Mouse (Mus musculus): ENCODE measurements around the gene Armh3. TPM values are rescaled to one million over a fixed set of nuclear protein-coding genes. Genes with fewer than 3 reads are reported as not detected.
A peak's percentile ranks its signal among the peaks of the same experiment; 100 is the strongest.

The Armh3 gene
- polyA plus RNA-seq, 1 experiment from 2014 or later = 18.5 TPM

- 87% methylated on average over 12 of the region's 12 CpGs for WGBS
- Histone ChIP-seq H3K36me3 (replicated peaks) (no peaks in the 10 kb centered on the region), H3K4me3 (no peak overlapping the region), H3K27me3 (ENCODE audit: poor library complexity, severe bottlenecking) (no peaks in the 10 kb centered on the region), H3K9me3 (no peaks in the 10 kb centered on the region), H3K4me1 (no peaks in the 10 kb centered on the region), H3K27ac (no peak overlapping the region)
- DNase-seq (ENCODE audit: extremely low spot score, low spot score) = no peak
These were observed 161.0 kb downstream of the Armh3 start for GRCm38 (mm10) chr19:45837050-45837994.

GRCm38 (mm10) chr19:45835490-45835889 is 162.8 kb downstream of the Armh3 start:
- no peaks in the 10 kb centered on the region for H3K4me1 ChIP-seq
- 0 out of 2 replicates have a peak overlapping the region, but pooled peaks have one; percentile 3 for H3K27ac ChIP-seq
- no peak overlapping the region for H3K4me3 ChIP-seq
- H3K27me3 ChIP-seq (ENCODE audit: poor library complexity, severe bottlenecking) = no peaks in the 10 kb centered on the region
- DNase-seq (ENCODE audit: extremely low spot score, low spot score) = no peak
- no peaks in the 10 kb centered on the region for H3K9me3 ChIP-seq
- no peaks in the 10 kb centered on the region for H3K36me3 ChIP-seq (replicated peaks)
- WGBS = 90% methylated on average over 10 of the region's 10 CpGs

- no peak overlapping the region for H3K27ac ChIP-seq
- H3K4me3 ChIP-seq = no peak overlapping the region
- no peaks in the 10 kb centered on the region for H3K27me3 ChIP-seq (ENCODE audit: poor library complexity, severe bottlenecking)
- H3K36me3 ChIP-seq (replicated peaks) = no peaks in the 10 kb centered on the region
- no peak for DNase-seq (ENCODE audit: extremely low spot score, low spot score)
- no peaks in the 10 kb centered on the region for H3K4me1 ChIP-seq
- no peaks in the 10 kb centered on the region for H3K9me3 ChIP-seq
- 87% methylated on average over 10 of the region's 10 CpGs for WGBS
These were observed 164.6 kb downstream of the Armh3 start for GRCm38 (mm10) chr19:45833665-45834064.

DNA sequence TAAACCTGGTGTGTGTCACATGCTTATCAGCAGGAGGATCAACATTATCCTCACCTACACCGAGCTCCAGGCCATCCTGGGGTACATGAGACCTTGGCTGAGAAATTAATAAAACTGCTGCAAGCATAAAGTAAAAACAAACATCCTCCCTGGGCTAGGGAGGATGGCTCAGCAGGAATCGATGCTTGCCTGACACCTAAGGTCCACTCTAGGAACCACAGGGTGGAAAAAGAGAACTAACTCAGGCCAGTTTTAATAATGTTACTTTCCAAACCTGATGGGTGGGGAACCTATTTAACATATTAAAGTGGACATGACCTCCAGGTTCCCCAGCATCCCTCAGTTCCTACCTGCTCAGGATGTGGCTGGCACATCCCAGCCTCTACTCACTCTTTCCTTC is 167.6 kb downstream of the Armh3 start:
- Histone ChIP-seq H3K36me3 (replicated peaks) (peaks cover 5% of the 10 kb centered on the region; the same call in 1 of the 2 replicates), H3K27ac (no peak overlapping the region), H3K4me1 (no peaks in the 10 kb centered on the region), H3K4me3 (no peak overlapping the region), H3K9me3 (peaks cover 5% of the 10 kb centered on the region; the same call in 1 of the 2 replicates), H3K27me3 (ENCODE audit: poor library complexity, severe bottlenecking) (no peaks in the 10 kb centered on the region)
- WGBS = 80% methylated on average over 2 of the region's 2 CpGs
- no peak for DNase-seq (ENCODE audit: extremely low spot score, low spot score)

DNA sequence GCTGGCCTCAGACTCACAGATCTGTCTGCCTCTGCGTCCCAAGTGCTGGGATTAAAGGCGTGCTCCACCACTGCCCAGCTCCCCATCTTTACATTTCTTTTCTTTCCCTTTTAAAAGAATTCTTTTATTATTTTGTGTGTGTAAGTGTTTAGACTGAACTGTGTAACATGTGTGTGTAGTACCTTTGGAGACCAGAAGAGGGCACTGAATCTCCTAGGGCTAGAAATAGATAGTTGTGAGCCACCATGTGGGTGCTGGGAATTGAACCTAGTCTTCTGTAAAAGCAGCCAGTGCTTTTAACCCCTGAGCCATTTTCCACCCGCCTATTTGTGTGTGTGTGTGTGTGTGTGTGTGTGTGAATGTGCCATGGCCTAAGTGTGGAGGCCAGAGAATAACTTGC is 170.6 kb downstream of the Armh3 start:
- H3K27ac ChIP-seq = no peak overlapping the region
- peaks cover 5% of the 10 kb centered on the region; the same call in 1 of the 2 replicates for H3K36me3 ChIP-seq (replicated peaks)
- H3K27me3 ChIP-seq (ENCODE audit: poor library complexity, severe bottlenecking) = no peaks in the 10 kb centered on the region
- H3K9me3 ChIP-seq = peaks cover 5% of the 10 kb centered on the region; the same call in 1 of the 2 replicates
- no peak overlapping the region for H3K4me3 ChIP-seq
- WGBS = 95% methylated on average over 3 of the region's 3 CpGs
- DNase-seq (ENCODE audit: extremely low spot score, low spot score) = no peak
- H3K4me1 ChIP-seq = no peaks in the 10 kb centered on the region

DNA sequence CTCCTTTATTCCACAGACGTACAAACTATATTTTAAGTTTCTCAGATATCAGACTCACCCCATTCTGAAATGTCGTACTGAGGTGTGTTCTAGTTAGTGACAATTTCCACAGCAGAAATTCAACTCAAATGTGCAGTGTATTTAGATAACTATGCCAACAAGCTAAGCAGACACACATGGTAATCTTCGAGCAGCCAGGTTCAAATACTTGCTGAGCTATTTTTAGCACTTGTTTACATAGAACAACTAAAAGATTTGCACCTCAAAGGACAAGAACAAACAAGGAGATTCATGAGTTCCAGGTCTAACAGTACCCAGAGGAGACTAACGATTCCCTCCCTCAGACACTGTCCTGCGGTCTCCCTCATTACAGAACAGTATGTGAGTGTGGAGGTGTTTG is 171.2 kb downstream of the Armh3 start:
- 91% methylated on average over 5 of the region's 5 CpGs for WGBS
- H3K4me1 ChIP-seq = no peaks in the 10 kb centered on the region
- DNase-seq (ENCODE audit: extremely low spot score, low spot score) = no peak
- H3K9me3 ChIP-seq = peaks cover 5% of the 10 kb centered on the region; the same call in 1 of the 2 replicates
- H3K27me3 ChIP-seq (ENCODE audit: poor library complexity, severe bottlenecking) = no peaks in the 10 kb centered on the region
- peaks cover 5% of the 10 kb centered on the region; the same call in 1 of the 2 replicates for H3K36me3 ChIP-seq (replicated peaks)
- H3K4me3 ChIP-seq = no peak overlapping the region
- no peak overlapping the region for H3K27ac ChIP-seq

DNA sequence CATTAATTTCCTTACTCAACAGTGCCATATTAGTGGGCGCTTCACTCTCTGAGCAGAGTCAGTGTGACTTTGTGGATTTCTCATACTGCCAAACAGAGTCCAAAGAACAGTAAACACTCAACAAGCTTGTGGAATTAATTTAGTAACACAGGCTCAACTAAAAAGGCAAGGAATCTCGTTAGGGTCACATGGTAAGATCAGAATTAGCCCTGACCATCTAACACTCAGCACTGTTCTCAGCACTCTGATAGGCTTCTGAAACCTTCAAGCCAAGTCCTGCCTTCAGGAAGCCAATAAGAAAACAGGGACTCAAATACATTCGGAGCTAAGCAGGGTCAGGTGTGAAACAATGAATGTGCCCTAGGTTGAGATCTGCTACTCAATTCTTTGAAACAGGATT is 172.1 kb downstream of the Armh3 start:
- DNase-seq (ENCODE audit: extremely low spot score, low spot score) = no peak
- H3K27me3 ChIP-seq (ENCODE audit: poor library complexity, severe bottlenecking) = no peaks in the 10 kb centered on the region
- peaks cover 5% of the 10 kb centered on the region; the same call in 1 of the 2 replicates for H3K9me3 ChIP-seq
- 79% methylated on average over 3 of the region's 3 CpGs for WGBS
- no peak overlapping the region for H3K4me3 ChIP-seq
- no peak overlapping the region for H3K27ac ChIP-seq
- peaks cover 5% of the 10 kb centered on the region; the same call in 1 of the 2 replicates for H3K36me3 ChIP-seq (replicated peaks)
- no peaks in the 10 kb centered on the region for H3K4me1 ChIP-seq

DNA sequence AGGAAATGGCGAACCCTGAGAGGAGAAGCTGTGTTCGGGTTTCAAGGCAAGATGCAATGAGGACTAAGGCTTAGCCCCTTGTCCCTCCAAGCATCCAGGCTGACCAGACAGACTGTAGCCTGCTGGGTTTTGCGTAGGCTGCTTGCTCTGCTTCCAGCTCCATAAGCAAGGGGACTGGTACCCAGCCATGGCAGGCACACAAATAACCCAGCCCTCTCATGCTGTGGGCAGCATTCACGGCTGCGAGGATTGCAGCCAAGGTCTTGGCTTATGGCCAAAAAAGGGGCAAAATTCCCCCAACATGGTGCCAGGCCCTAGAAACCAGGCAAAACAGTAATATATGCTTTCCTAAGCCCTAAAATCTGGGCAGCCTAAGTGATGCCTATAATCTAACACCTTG is 176.5 kb downstream of the Armh3 start:
- no peak for DNase-seq (ENCODE audit: extremely low spot score, low spot score)
- H3K27ac ChIP-seq = no peak overlapping the region
- H3K36me3 ChIP-seq (replicated peaks) = peaks cover 8% of the 10 kb centered on the region; the same call in 1 of the 2 replicates
- 91% methylated on average over 5 of the region's 5 CpGs for WGBS
- H3K4me3 ChIP-seq = no peak overlapping the region
- H3K4me1 ChIP-seq = peaks cover 16% of the 10 kb centered on the region
- peaks cover 12% of the 10 kb centered on the region for H3K27me3 ChIP-seq (ENCODE audit: poor library complexity, severe bottlenecking)
- no peaks in the 10 kb centered on the region for H3K9me3 ChIP-seq

GRCm38 (mm10) chr19:45817816-45818490 is 180.3 kb downstream of the Armh3 start:
- Histone ChIP-seq H3K27ac (no peak overlapping the region), H3K9me3 (no peaks in the 10 kb centered on the region), H3K4me1 (peaks cover 49% of the 10 kb centered on the region), H3K36me3 (replicated peaks) (peaks cover 8% of the 10 kb centered on the region; the same call in 1 of the 2 replicates), H3K4me3 (no peak overlapping the region), H3K27me3 (ENCODE audit: poor library complexity, severe bottlenecking) (peaks cover 51% of the 10 kb centered on the region)
- DNase-seq (ENCODE audit: extremely low spot score, low spot score) = no peak
- 76% methylated on average over 11 of the region's 11 CpGs for WGBS

DNA sequence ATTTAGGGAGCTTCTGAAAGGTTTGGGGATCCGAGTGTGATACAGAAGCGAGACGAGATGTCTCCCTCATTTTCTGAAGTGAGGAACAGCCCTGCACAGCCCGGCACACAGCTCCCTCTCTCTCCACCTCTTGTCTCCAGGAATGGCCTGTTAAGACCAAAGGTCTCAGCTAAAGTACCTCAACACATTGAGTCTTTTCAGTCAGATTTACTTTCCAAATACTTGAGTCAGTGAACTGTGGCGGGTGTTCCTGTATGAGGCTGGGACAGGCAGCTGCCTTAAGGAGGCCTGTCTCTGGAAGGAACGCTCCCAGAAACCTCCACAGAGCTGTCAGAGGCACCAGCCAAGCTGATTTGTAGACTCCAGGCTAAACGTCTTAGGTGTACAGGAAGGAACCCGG is 181.6 kb downstream of the Armh3 start:
- H3K36me3 ChIP-seq (replicated peaks) = peaks cover 8% of the 10 kb centered on the region; the same call in 1 of the 2 replicates
- H3K9me3 ChIP-seq = no peaks in the 10 kb centered on the region
- no peak overlapping the region for H3K27ac ChIP-seq
- H3K27me3 ChIP-seq (ENCODE audit: poor library complexity, severe bottlenecking) = peaks cover 63% of the 10 kb centered on the region
- peak overlapping the region; percentile 56 for H3K4me3 ChIP-seq
- peaks cover 61% of the 10 kb centered on the region for H3K4me1 ChIP-seq
- WGBS = 14% methylated on average over 8 of the region's 8 CpGs
- no peak for DNase-seq (ENCODE audit: extremely low spot score, low spot score)

GRCm38 (mm10) chr19:45815831-45816405 is 182.4 kb downstream of the Armh3 start, which contains the start of gene Kcnip2:
Kcnip2 (minus strand) TSS chr19:45816061.
- H3K9me3 ChIP-seq = no peaks in the 10 kb centered on the region
- H3K27me3 ChIP-seq (ENCODE audit: poor library complexity, severe bottlenecking) = peaks cover 72% of the 10 kb centered on the region
- peak within 1 kb of the TSS; percentile 66 for H3K27ac ChIP-seq
- DNase-seq (ENCODE audit: extremely low spot score, low spot score) = peak; percentile 39
- H3K4me1 ChIP-seq = peaks cover 68% of the 10 kb centered on the region
- H3K36me3 ChIP-seq (replicated peaks) = peaks cover 8% of the 10 kb centered on the region; the same call in 1 of the 2 replicates
- under 1% methylated on average over 29 of the region's 29 CpGs for WGBS
- peak within 1 kb of the TSS; percentile 56 for H3K4me3 ChIP-seq

DNA sequence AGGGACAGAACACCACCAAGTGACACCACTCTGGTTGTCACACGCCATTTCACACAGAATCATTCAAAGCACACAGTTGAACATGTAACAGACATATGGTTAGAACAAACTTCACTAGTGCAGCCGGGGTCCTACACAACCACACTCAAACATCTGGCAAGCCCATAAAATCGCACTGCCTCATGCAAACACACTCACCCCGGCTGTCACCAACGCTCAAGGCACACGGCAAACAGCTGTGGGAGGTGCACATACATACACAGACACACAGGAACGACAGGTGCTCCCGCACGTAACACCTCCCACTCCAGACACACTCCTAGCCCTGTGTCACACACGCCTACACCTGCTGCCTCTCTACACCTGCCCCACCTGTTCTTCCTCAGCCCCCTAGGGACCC is 183.1 kb downstream of the Armh3 start:
- DNase-seq (ENCODE audit: extremely low spot score, low spot score) = no peak
- Histone ChIP-seq H3K9me3 (no peaks in the 10 kb centered on the region), H3K4me3 (peak overlapping the region; percentile 56), H3K36me3 (replicated peaks) (peaks cover 8% of the 10 kb centered on the region; the same call in 1 of the 2 replicates), H3K27ac (peak overlapping the region; percentile 66; the same call in 1 of the 2 replicates), H3K27me3 (ENCODE audit: poor library complexity, severe bottlenecking) (peaks cover 74% of the 10 kb centered on the region), H3K4me1 (peaks cover 68% of the 10 kb centered on the region)
- WGBS = 64% methylated on average over 10 of the region's 10 CpGs
